Mouse (Mus musculus): Measurements from ENCODE around the gene Tram2.

The Tram2 gene

GRCm38 (mm10) chr1:20973389-20973788 is 105.6 kb downstream of the Tram2 start:
- peak in 1 of 2 experiments; percentile 5 for DNase-seq (ENCODE audit: low spot score in 2 of 2)

DNA sequence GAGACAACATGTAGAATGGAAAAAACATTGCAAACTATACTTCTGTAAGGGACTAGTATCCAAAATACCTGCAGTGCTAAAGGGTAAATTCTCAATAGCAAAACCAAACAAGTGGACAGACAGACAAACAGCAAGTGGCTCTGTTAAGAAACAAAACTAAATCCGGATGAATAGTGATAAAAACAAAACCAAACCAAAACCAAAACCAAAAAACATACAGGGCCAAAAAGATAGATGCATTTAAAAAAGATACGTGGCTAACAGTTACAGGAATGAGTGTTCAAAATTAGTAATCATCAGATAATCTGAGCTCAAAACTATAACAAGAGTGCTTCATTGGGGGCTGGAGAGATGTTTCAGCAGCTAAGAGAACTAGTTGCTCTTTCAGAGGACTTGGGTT is 109.4 kb downstream of the Tram2 start:
- DNase-seq (ENCODE audit: low spot score in 2 of 2), result no peak

- DNase-seq (ENCODE audit: low spot score in 2 of 2), result no peak
These were observed 124.2 kb downstream of the Tram2 start for GRCm38 (mm10) chr1:20954876-20955275.

DNA sequence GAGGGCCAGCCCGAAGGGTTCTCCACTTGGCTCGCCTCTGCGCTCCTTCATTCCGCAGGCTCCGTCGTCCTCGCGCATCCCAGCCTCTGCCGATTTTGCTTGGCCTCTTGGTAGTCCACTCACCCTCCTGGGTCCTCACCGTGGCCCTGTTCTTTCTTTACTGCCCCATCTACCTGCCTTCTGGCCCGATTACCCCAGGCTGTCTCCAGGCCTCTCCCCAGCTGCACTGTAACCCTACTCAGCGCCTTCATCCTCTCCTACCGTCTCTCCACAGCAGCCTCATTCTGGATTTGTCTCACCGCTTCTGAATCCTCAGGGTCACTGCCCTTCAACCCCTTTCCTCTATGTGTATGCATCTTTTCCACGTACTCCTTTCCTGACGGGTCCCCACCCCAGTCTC is 127.2 kb downstream of the Tram2 start:
- no peak for DNase-seq (ENCODE audit: low spot score in 2 of 2)

GRCm38 (mm10) chr1:20951300-20951763 is 127.7 kb downstream of the Tram2 start, which contains the start of gene Efhc1:
Efhc1 (plus strand) TSS chr1:20951626.
- peak; percentile 74 to 87 for DNase-seq (ENCODE audit: low spot score in 2 of 2)

Measured in spleen, postnatal 4 days (tissue).